Mouse (Mus musculus): ENCODE measurements around the gene Dzip1.

Gene Dzip1

DNA sequence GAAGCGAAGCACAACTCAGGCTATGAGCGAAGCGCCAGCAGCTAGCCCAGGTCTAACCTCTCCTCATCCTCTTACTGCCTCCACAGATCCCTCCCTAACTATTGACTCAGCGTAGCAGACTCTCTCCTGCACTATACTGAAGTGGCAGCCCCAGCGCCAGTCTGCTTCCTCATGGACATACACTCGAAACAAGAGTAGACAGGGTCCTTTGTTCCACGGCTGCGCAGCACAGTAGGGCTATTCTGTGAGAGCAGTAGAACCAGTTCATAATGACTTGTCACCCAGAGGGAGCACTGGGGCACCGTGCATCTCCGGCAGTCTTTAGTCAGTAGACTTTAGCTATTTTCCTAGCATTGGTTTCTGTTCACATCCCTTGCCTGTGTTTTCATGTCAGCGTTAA is 89.1 kb downstream of the Dzip1 start:
- DNase-seq (ENCODE audit: low spot score in 2 of 2): no peak

DNA sequence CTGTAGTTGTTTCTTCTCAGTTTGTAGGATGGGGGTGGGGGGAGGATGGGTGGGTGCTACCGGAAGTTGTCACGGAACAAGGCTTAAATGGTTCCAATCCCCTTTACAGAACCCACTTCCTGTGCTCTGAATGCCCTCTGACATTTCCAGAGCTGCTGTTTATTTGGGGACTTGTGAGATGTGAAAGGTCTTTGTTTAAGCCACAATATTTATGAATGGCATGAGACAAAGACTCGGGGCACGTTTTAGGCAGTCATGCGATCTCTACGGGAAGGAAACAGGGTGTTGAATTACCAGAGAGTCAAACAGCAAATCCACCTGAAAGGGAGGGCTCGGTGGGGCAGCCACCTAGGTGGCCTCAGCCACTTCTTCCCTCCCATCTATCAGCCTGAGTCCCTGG is 90.9 kb downstream of the Dzip1 start:
- DNase-seq (ENCODE audit: low spot score in 2 of 2): no peak

DNA sequence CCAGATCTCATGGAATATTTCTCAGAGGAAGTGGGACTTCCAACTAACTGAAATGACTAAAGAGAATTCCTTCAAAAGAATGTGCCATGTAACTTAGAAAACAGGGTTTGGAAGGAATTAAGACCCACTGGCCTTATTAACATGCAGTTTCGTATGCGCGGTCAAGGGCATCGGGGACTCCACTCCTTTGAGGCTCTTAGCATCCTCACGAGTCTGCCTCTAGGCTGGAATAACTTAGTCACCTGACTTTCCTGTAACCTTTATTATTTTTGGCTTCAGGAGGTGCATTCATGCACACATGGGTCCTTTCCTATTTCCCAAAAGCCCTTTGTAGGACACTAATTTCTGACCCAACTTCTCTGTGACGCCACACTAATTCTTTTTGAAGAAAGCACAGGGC is 92.0 kb downstream of the Dzip1 start:
- DNase-seq (ENCODE audit: low spot score in 2 of 2): no peak

DNA sequence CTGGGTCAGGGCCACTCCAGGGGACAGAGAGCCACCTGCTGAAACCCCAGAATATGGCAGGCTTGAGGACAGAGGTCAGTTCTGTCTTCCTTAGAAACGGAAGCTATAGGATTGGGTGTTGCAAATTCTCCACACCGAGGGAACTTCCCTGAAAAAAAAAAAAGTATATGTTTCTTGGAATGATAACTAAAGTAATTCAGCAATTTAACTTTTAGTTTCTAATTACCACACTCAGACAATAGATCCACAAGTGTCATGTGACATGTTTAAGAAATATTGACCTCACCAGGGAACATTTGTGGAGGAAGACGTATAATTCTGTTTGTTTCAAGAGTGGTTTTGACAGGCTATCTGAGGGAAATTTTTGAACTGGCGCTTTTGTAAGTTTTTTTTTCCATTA is 93.7 kb downstream of the Dzip1 start:
- DNase-seq (ENCODE audit: low spot score in 2 of 2): no peak

DNA sequence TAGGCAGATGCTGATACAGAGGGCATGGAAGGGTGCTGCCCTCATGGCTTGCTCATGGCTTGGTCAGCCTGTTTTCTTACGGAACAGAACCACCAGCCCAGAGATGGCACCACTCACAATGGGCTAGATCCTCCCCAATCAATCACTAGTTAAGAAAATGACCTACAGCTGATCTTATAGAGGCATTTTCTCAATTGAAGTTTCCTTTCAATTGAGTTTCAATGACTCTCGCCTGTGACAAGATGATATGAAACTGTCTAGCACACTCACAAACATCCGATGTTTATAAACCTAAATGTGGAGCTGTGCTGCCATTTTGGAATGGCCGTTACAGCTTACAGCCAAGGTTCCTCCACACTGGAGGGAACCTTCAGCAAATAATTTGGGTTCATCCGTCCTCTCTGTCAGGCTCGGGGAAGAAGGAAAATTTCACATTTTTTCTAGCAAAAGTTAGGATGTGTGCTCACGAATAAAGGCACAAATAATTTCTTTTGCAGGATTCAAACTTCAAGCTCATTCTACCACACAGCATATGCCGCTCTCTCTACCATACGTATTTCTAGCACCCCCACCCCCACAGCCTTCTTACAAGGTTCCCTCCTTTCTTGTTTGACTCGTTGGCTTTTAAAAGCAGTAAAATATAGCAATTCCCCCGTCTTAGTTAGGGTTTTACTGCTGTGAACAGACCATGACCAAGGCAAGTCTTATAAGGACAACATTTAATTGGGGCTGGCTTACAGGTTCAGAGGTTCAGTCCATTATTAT is 95.7 kb downstream of the Dzip1 start:
- no peak for DNase-seq (ENCODE audit: low spot score in 2 of 2)

DNA sequence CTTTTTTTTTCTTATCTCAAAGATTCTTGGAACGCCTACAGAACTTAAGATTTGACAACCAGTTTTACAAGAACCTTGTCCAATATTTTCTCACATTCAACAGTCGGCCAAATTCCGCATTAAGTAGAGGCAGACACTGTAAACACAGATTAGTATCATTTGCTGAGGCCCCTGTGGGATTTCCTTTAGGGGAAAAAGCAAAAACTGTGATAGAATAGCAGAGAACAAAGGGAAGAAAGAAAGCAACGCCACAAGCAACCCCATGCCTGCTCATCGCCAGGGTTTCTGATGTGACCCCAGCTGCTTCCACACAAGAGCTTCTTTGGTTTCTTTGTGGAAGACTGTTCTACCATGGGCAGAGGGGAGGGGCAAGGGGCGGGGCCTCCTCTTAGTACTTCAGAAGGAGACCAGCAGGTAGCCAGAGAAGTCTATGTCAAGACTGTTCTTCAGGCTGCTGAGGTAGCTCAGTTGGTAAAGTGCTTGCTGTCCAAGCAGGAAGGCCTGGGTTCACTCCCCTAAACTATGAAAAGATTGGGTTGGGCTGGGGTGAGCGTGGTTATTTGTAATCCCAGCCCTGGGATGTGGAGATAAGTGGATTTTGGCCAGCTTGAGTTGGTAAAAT is 97.9 kb downstream of the Dzip1 start:
- no peak for DNase-seq (ENCODE audit: low spot score in 2 of 2)

DNA sequence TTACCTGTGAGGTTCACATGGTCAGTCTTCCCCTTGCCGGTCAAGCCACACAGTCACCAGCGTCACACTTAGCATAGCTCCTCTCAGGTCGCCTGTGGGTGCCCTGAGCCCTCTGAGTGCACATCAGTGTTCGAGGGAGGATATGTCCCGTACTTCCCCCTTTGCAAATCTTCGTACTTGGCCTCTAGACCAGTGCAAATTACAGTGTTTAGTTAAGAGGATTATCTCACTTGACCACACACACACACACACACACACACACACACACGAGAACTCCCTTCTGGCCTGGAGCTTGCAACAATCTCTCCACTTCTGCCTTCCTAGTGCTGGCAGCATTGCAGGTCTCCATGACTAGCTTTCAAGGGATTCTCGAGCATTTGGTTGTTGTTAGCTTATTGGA is 98.9 kb downstream of the Dzip1 start:
- DNase-seq (ENCODE audit: low spot score in 2 of 2): no peak

Measured in spleen, postnatal 14 days (tissue).